Mouse (Mus musculus): ENCODE results near the gene Gm6993. TPM values are rescaled to one million over a fixed set of nuclear protein-coding genes. Genes with fewer than 3 reads are reported as not detected.

The Gm6993 gene
- polyA plus RNA-seq, 1 experiment from 2014 or later: not detected

DNA sequence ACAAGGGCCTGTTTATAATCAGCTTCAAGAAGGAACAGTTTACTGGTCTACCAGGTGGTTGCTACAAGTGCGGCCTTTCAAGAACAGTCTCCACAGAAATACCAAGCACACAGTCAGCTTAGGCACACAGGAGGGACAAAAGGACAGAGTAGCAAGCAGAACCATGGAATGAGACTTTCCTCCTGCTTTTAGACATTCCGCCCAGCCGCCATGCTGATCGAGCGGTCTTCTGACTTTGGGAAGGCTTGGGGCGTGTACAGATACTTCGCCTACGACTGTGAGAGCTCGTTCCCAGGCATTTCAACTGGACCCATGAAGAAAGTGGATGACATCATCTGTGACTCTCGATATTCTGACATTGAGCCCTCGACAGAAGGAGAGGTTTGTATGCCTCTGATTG, 37.7 kb downstream of the Gm6993 start:
- Histone ChIP-seq H3K4me1 (ENCODE audit: insufficient read depth, low read length) (peaks cover 6% of the 10 kb centered on the region), H3K9me3 (ENCODE audit: low read length) (no peaks in the 10 kb centered on the region), H3K4me2 (replicated peaks; ENCODE audit: low read depth, low read length) (no peak overlapping the region), H3K9ac (replicated peaks; ENCODE audit: low read length) (no peak overlapping the region), H3K27ac (ENCODE audit: low read length) (no peak overlapping the region), H3K4me3 (ENCODE audit: low read length) (no peak overlapping the region), H3K36me3 (ENCODE audit: insufficient read depth, low read length) (peaks cover 89% of the 10 kb centered on the region), H3K27me3 (ENCODE audit: insufficient read depth, low read length) (no peaks in the 10 kb centered on the region)
- 91% methylated on average over 11 of the region's 11 CpGs for WGBS
- no peak for ATAC-seq (ENCODE audit: low FRiP score, low TSS enrichment)

DNA sequence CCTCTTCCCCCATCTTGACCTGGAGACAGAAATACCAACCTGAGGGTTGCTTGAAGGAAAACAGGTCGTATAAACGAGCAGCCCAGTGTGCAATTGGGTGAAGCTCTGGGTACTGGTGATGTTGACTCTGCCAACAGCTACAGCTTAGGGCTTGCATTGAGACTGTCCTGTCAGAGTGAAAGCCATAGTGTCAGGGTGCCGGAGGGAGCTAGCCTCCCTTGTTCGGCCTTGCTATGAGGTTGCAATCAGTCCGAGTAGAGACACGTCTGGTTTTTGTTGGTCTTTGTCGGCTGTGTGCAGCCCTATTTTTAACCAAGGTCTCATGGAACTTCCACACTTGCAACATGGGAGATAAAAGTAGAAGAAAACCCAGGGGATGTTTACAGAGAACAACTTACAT, 39.7 kb downstream of the Gm6993 start:
- Histone ChIP-seq H3K4me2 (replicated peaks; ENCODE audit: low read depth, low read length) (no peak overlapping the region), H3K9me3 (ENCODE audit: low read length) (no peaks in the 10 kb centered on the region), H3K36me3 (ENCODE audit: insufficient read depth, low read length) (peaks cover 83% of the 10 kb centered on the region), H3K9ac (replicated peaks; ENCODE audit: low read length) (no peak overlapping the region), H3K4me3 (ENCODE audit: low read length) (no peak overlapping the region), H3K27me3 (ENCODE audit: insufficient read depth, low read length) (no peaks in the 10 kb centered on the region), H3K27ac (ENCODE audit: low read length) (no peak overlapping the region), H3K4me1 (ENCODE audit: insufficient read depth, low read length) (peaks cover 10% of the 10 kb centered on the region)
- no peak for ATAC-seq (ENCODE audit: low FRiP score, low TSS enrichment)
- 71% methylated on average over 7 of the region's 7 CpGs for WGBS

DNA sequence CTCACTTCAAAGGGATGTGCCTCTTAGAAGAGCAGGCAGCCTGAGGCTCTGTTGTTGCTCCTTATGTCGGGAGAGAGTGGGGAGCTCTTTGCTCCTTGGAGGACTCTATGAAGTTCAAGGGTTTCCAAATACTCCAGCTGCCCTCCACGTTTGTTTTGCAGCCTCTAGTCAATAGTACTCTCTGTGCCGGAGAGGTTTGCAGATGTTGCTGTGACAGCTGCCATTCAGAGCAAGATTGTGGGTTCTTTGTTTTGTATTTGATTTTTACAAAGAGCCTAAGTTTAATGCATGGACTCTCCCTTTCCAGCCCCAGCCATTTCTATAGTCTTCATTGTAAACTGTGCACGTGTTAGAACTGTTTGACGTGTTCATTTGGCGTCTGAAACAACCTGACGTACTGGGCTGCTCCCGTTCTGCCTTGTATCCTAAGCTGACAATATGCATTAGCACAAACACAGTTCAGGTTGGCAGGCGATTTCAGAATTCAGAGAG, 40.6 kb downstream of the Gm6993 start:
- Histone ChIP-seq H3K4me2 (replicated peaks; ENCODE audit: low read depth, low read length) (no peak overlapping the region), H3K36me3 (ENCODE audit: insufficient read depth, low read length) (peaks cover 84% of the 10 kb centered on the region), H3K9ac (replicated peaks; ENCODE audit: low read length) (no peak overlapping the region), H3K4me1 (ENCODE audit: insufficient read depth, low read length) (peaks cover 9% of the 10 kb centered on the region), H3K9me3 (ENCODE audit: low read length) (no peaks in the 10 kb centered on the region), H3K27ac (ENCODE audit: low read length) (no peak overlapping the region), H3K27me3 (ENCODE audit: insufficient read depth, low read length) (no peaks in the 10 kb centered on the region), H3K4me3 (ENCODE audit: low read length) (no peak overlapping the region)
- WGBS: 84% methylated on average over 9 of the region's 9 CpGs
- no peak for ATAC-seq (ENCODE audit: low FRiP score, low TSS enrichment)

DNA sequence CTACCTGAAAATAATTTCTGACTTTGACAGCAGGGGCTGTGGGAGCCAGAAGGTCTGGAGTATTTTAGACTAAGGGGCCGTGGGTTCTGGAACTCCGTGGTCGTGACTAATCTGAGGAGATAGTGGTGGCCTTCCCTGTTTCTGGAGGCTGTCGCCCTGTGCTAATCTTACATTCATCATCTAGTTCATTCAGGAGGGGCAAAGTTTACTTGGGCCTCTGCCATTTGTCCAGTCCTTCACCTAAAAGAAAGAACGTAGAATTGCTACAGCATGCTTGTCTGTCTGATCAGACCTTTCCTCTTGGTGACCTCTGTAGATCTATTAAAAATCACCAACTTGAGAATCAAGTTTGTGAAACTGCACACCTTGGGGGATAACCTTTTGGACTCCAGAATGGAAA, 41.7 kb downstream of the Gm6993 start:
- no peak overlapping the region for H3K4me3 ChIP-seq (ENCODE audit: low read length)
- no peak overlapping the region for H3K27ac ChIP-seq (ENCODE audit: low read length)
- no peaks in the 10 kb centered on the region for H3K9me3 ChIP-seq (ENCODE audit: low read length)
- ATAC-seq (ENCODE audit: low FRiP score, low TSS enrichment): no peak
- peaks cover 9% of the 10 kb centered on the region for H3K4me1 ChIP-seq (ENCODE audit: insufficient read depth, low read length)
- H3K36me3 ChIP-seq (ENCODE audit: insufficient read depth, low read length): peaks cover 85% of the 10 kb centered on the region
- 74% methylated on average over 5 of the region's 5 CpGs for WGBS
- H3K27me3 ChIP-seq (ENCODE audit: insufficient read depth, low read length): no peaks in the 10 kb centered on the region
- H3K4me2 ChIP-seq (replicated peaks; ENCODE audit: low read depth, low read length): no peak overlapping the region
- no peak overlapping the region for H3K9ac ChIP-seq (replicated peaks; ENCODE audit: low read length)

DNA sequence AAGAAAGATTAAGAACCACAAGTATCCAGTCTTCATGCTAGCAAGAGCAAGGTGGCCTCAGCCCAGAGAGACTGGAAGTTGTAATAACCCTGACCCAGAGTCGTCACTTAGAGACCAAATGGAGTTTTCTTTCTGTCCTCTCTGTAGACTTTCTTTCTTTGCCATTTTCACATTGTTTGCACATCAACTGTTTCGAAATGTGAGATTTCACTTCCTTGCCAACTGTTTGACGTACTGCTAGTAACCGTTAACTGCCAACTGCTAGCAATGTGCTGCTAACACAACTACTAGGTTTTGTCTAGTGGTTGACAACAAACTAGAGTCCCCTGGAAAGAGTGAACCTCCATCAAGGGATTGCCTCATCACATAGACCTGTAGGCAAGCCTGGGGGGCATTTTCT, 42.6 kb downstream of the Gm6993 start:
- Histone ChIP-seq H3K4me1 (ENCODE audit: insufficient read depth, low read length) (peaks cover 9% of the 10 kb centered on the region), H3K36me3 (ENCODE audit: insufficient read depth, low read length) (peaks cover 88% of the 10 kb centered on the region)

DNA sequence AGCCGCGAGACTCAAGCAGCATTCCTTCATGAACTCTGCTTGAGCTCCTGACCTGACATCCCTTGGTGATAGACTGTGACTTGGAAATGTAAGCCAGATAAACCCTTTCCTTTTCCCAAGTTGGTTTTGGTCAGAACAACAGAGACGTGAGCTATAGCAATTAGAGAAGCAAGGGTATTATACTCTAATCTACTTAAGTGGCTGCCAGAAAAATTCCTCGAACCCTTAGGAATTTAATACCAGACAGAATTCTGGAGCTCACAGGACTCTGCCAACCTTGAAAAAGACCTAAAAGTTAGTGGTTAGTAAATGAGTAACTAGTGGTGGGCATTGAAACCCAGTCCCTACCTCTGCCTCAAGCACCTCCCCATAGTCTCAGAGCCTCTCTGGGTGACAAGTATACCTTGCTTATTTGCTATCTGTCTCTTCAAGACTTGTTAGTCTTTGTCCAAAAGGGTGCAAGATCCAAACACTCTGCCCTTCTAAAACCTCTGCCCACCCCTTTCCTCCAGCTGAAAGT, 43.1 kb downstream of the Gm6993 start:
- peak; percentile 91 for ATAC-seq (ENCODE audit: low FRiP score, low TSS enrichment)
- peaks cover 88% of the 10 kb centered on the region for H3K36me3 ChIP-seq (ENCODE audit: insufficient read depth, low read length)
- peaks cover 9% of the 10 kb centered on the region for H3K4me1 ChIP-seq (ENCODE audit: insufficient read depth, low read length)
- H3K9ac ChIP-seq (replicated peaks; ENCODE audit: low read length): no peak overlapping the region
- H3K4me3 ChIP-seq (ENCODE audit: low read length): no peak overlapping the region
- H3K27me3 ChIP-seq (ENCODE audit: insufficient read depth, low read length): no peaks in the 10 kb centered on the region
- H3K4me2 ChIP-seq (replicated peaks; ENCODE audit: low read depth, low read length): no peak overlapping the region
- peak overlapping the region; percentile 57 for H3K27ac ChIP-seq (ENCODE audit: low read length)
- 62% methylated on average over 4 of the region's 4 CpGs for WGBS
- H3K9me3 ChIP-seq (ENCODE audit: low read length): no peaks in the 10 kb centered on the region

More for the DNA sequence above, 42.6 kb downstream of the Gm6993 start:
- Histone ChIP-seq H3K27ac (ENCODE audit: low read length) (peak overlapping the region; percentile 57), H3K9ac (replicated peaks; ENCODE audit: low read length) (no peak overlapping the region), H3K4me2 (replicated peaks; ENCODE audit: low read depth, low read length) (no peak overlapping the region), H3K27me3 (ENCODE audit: insufficient read depth, low read length) (no peaks in the 10 kb centered on the region), H3K4me3 (ENCODE audit: low read length) (no peak overlapping the region), H3K9me3 (ENCODE audit: low read length) (no peaks in the 10 kb centered on the region)
- WGBS: 85% methylated on average over 4 of the region's 4 CpGs
- ATAC-seq (ENCODE audit: low FRiP score, low TSS enrichment): no peak

DNA sequence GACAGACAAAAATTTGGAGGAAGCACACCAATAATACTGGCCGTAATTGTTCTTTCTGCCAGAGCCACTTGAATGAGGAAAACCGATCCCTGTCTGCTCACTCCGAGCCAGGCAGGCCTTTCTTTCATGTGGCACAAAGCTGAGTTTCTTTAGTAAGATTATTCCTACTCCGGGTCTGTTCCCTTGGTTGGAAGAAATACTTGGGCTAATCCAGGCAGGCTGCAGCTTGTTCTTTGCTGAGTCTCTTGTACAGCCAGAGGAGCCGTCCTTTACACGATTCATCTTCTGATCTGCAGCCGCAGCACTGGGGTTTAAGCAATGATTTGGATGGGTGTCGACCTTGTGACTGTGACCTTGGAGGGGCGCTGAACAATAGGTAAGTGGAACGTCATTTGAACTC, 48.5 kb downstream of the Gm6993 start:
- Histone ChIP-seq H3K4me1 (ENCODE audit: insufficient read depth, low read length) (peaks cover 15% of the 10 kb centered on the region), H3K4me3 (ENCODE audit: low read length) (no peak overlapping the region), H3K9ac (replicated peaks; ENCODE audit: low read length) (no peak overlapping the region), H3K27ac (ENCODE audit: low read length) (no peak overlapping the region), H3K9me3 (ENCODE audit: low read length) (no peaks in the 10 kb centered on the region), H3K36me3 (ENCODE audit: insufficient read depth, low read length) (peaks cover 74% of the 10 kb centered on the region), H3K4me2 (replicated peaks; ENCODE audit: low read depth, low read length) (no peak overlapping the region), H3K27me3 (ENCODE audit: insufficient read depth, low read length) (no peaks in the 10 kb centered on the region)
- no peak for ATAC-seq (ENCODE audit: low FRiP score, low TSS enrichment)
- 91% methylated on average over 10 of the region's 10 CpGs for WGBS

Other genes with a start within 250 kb of the Gm6993 start
- gene Fam110c, start 166.9 kb upstream of the Gm6993 start, polyA plus RNA-seq (2015; fragmentation: Nextera tagmentation; extraction: Ambion mirVana): 5.9 and 6.7 TPM in 2 replicates
- 174 and 175 TPM in 2 replicates for gene Lamb1, start 24.5 kb downstream of the Gm6993 start, polyA plus RNA-seq (2015; fragmentation: Nextera tagmentation; extraction: Ambion mirVana)
- gene Dld, start 110.7 kb downstream of the Gm6993 start, polyA plus RNA-seq (2015; fragmentation: Nextera tagmentation; extraction: Ambion mirVana): 147 and 154 TPM in 2 replicates
- gene Slc26a3, start 150.1 kb downstream of the Gm6993 start, polyA plus RNA-seq (2015; fragmentation: Nextera tagmentation; extraction: Ambion mirVana): 0.07 and 0.08 TPM in 2 replicates

All from kidney, embryonic 16.5 days (tissue).